ENCODE assay signal across 8 mouse cellular contexts in the genomic region with DNA sequence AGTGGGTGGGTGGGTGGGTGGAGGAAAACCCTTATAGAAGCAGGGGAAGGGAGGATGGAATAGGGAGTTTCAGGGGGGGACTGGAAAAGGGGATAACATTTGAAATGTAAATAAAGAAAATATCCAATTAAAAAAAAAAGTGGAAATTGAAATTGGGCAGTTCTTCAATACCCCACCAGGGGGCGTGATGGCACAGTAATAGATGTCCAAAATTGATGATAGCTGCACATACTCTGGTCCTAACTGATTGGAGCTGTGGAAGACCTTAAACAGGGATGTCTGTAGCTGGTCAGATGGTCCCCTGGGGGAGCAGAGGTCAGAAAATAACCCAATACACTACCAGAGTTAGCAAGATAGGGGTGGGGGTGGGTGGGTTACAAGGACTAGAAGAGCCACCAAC. TPM values are rescaled to one million over a fixed set of nuclear protein-coding genes. Genes with fewer than 3 reads are reported as not detected.
DNase-seq lines count a peak whose midpoint lies in the region; ATAC-seq and TF ChIP-seq lines count a peak whose summit lies in the region.

No protein-coding gene starts in this region.

- DNase-seq in 3T3-L1 (ENCODE audit: low read depth, low spot score): peak; percentile 61
- peak; percentile 13 to 38 for DNase-seq in CD8-positive naive resting alpha-beta T cell, adult 2 months (ENCODE audit: low read depth in 2 of 2, low spot score in 2 of 2)
- peak; percentile 48 for DNase-seq in embryo, embryonic 11 days
- no peak for DNase-seq in urinary bladder, postnatal 10 days (ENCODE audit: low spot score)
- DNase-seq in frontal cortex, postnatal 10 days (ENCODE audit: low spot score in 2 of 2): no peak

- no peaks in the 10 kb centered on the region for H3K4me1 ChIP-seq in intestine, postnatal 0 days (replicated peaks; ENCODE audit: control insufficient read depth, insufficient read depth, low read length)
- H3K4me1 ChIP-seq in intestine, embryonic 16.5 days (ENCODE audit: control insufficient read depth, insufficient read depth, low read length): no peaks in the 10 kb centered on the region

- no peak overlapping the region for H3K4me2 ChIP-seq in intestine, postnatal 0 days (replicated peaks; ENCODE audit: low read depth)
- no peak overlapping the region for H3K4me2 ChIP-seq in intestine, embryonic 16.5 days (ENCODE audit: low read depth, low read length)

- WGBS in intestine, postnatal 0 days: 0% methylated on average over 1 of the region's 1 CpGs
- WGBS in intestine, embryonic 16.5 days: 6% methylated on average over 1 of the region's 1 CpGs

- H3K27me3 ChIP-seq in intestine, postnatal 0 days (replicated peaks; ENCODE audit: control insufficient read depth, insufficient read depth, low read length): no peaks in the 10 kb centered on the region
- no peaks in the 10 kb centered on the region for H3K27me3 ChIP-seq in intestine, embryonic 16.5 days (replicated peaks; ENCODE audit: control insufficient read depth, insufficient read depth, low read length)

- H3K9ac ChIP-seq in intestine, postnatal 0 days (ENCODE audit: low read depth, low read length): no peak overlapping the region
- H3K9ac ChIP-seq in intestine, embryonic 16.5 days (ENCODE audit: low read depth, low read length): no peak overlapping the region

- H3K36me3 ChIP-seq in intestine, postnatal 0 days (ENCODE audit: control insufficient read depth, insufficient read depth): no peaks in the 10 kb centered on the region
- H3K36me3 ChIP-seq in intestine, embryonic 16.5 days (ENCODE audit: control insufficient read depth, insufficient read depth, low read length): no peaks in the 10 kb centered on the region

- H3K4me3 ChIP-seq in intestine, postnatal 0 days (ENCODE audit: low read depth, low read length): no peak overlapping the region
- H3K4me3 ChIP-seq in intestine, embryonic 16.5 days (ENCODE audit: low read length): no peak overlapping the region

- H3K27ac ChIP-seq in intestine, postnatal 0 days (ENCODE audit: low read depth, low read length): no peak overlapping the region
- no peak overlapping the region for H3K27ac ChIP-seq in intestine, embryonic 16.5 days (ENCODE audit: low read length)

- ATAC-seq in intestine, postnatal 0 days: no peak
- no peak for ATAC-seq in intestine, embryonic 16.5 days
- ATAC-seq in granulocyte monocyte progenitor cell, adult 5-6 weeks (replicated peaks; ENCODE audit: poor library complexity, severe bottlenecking): no peak

- TF ChIP-seq CTCF in intestine, postnatal 0 days (IDR thresholded peaks at IDR 0.05; ENCODE audit: low read depth): peak; percentile 73

- no peaks in the 10 kb centered on the region for H3K9me3 ChIP-seq in intestine, postnatal 0 days (ENCODE audit: control insufficient read depth)
- no peaks in the 10 kb centered on the region for H3K9me3 ChIP-seq in intestine, embryonic 16.5 days (ENCODE audit: control insufficient read depth, low read length)

RNA-seq across cellular contexts. Expression of a gene that starts 4.3 kb away (rescaled TPM):
- 1.2 and 1.3 TPM in 2 replicates for polyA plus RNA-seq in intestine, postnatal 0 days (2015; fragmentation: Nextera tagmentation; extraction: Ambion mirVana)
- 0.29 and 1.3 TPM in 2 replicates for polyA plus RNA-seq in intestine, embryonic 16.5 days (2015; fragmentation: Nextera tagmentation; extraction: Ambion mirVana)
- total RNA-seq in granulocyte monocyte progenitor cell, adult 5-6 weeks (2014; fragmentation: Nextera tagmentation): not detected in 2 replicates
- not detected in 2 replicates for total RNA-seq in granulocyte monocyte progenitor cell, adult 5-6 weeks (2017)

RNA-seq across cellular contexts. Expression of a gene that starts 23.6 kb away (rescaled TPM):
- 79.4 and 80.7 TPM in 2 replicates for polyA plus RNA-seq in intestine, postnatal 0 days (2015; fragmentation: Nextera tagmentation; extraction: Ambion mirVana)
- 142 and 145 TPM in 2 replicates for polyA plus RNA-seq in intestine, embryonic 16.5 days (2015; fragmentation: Nextera tagmentation; extraction: Ambion mirVana)
- total RNA-seq in granulocyte monocyte progenitor cell, adult 5-6 weeks (2014; fragmentation: Nextera tagmentation): 49.5 and 54.4 TPM in 2 replicates
- 46.6 and 57.4 TPM in 2 replicates for total RNA-seq in granulocyte monocyte progenitor cell, adult 5-6 weeks (2017)

RNA-seq across cellular contexts. Expression of a gene that starts 23.6 kb away (rescaled TPM):
- 88.1 and 95.1 TPM in 2 replicates for polyA plus RNA-seq in intestine, postnatal 0 days (2015; fragmentation: Nextera tagmentation; extraction: Ambion mirVana)
- 79.1 and 90.1 TPM in 2 replicates for polyA plus RNA-seq in intestine, embryonic 16.5 days (2015; fragmentation: Nextera tagmentation; extraction: Ambion mirVana)
- total RNA-seq in granulocyte monocyte progenitor cell, adult 5-6 weeks (2014; fragmentation: Nextera tagmentation): 45.7 and 48.0 TPM in 2 replicates
- total RNA-seq in granulocyte monocyte progenitor cell, adult 5-6 weeks (2017): 46.1 and 72.3 TPM in 2 replicates

RNA-seq across cellular contexts. Expression of a gene that starts 42.7 kb away (rescaled TPM):
- 70.4 and 75.1 TPM in 2 replicates for polyA plus RNA-seq in intestine, postnatal 0 days (2015; fragmentation: Nextera tagmentation; extraction: Ambion mirVana)
- 117 and 133 TPM in 2 replicates for polyA plus RNA-seq in intestine, embryonic 16.5 days (2015; fragmentation: Nextera tagmentation; extraction: Ambion mirVana)
- total RNA-seq in granulocyte monocyte progenitor cell, adult 5-6 weeks (2014; fragmentation: Nextera tagmentation): 57.6 and 75.3 TPM in 2 replicates
- 55.6 and 74.5 TPM in 2 replicates for total RNA-seq in granulocyte monocyte progenitor cell, adult 5-6 weeks (2017)

RNA-seq across cellular contexts. Expression of a gene that starts 42.7 kb away (rescaled TPM):
- polyA plus RNA-seq in intestine, postnatal 0 days (2015; fragmentation: Nextera tagmentation; extraction: Ambion mirVana): 91.8 and 95.5 TPM in 2 replicates
- polyA plus RNA-seq in intestine, embryonic 16.5 days (2015; fragmentation: Nextera tagmentation; extraction: Ambion mirVana): 34.7 and 47.2 TPM in 2 replicates
- 0.19 and 1.3 TPM in 2 replicates for total RNA-seq in granulocyte monocyte progenitor cell, adult 5-6 weeks (2014; fragmentation: Nextera tagmentation)
- total RNA-seq in granulocyte monocyte progenitor cell, adult 5-6 weeks (2017): not detected in 2 replicates

Comparison
In these comparisons a context has a peak if more than half of its experiments do, and no peak if none do; other contexts are left out.
1. DNase-seq: peak in 3T3-L1 (single experiment), CD8-positive naive resting alpha-beta T cell, adult 2 months (2 of 2) and embryo, embryonic 11 days (single experiment); none in urinary bladder, postnatal 10 days (single experiment) and frontal cortex, postnatal 10 days (0 of 2).